Mouse (Mus musculus): Measurements from ENCODE around the gene Ptprm.

DNA sequence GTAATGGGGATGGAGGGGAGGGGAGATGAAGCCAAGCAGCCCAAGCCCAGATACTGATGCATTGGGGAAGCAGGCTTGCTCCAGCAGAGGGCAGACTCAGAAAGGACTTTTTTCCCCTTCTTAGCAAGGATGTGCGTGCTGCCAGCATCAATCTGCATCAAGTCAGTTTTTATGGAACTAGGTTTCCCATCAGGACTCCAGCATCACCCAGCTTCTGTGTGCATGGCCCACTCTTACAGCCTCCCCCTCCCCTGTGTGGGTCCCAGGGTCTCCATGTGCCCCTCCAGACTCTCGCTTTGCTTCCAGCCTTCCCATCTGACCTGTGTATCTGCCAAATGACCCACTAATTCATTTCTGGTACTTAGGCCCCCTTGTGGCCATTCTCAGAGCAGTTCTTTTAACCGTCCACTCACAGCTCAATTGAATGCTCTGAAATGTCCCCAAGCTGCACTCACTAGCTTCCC lies 599.0 kb downstream of the Ptprm start:
- TF ChIP-seq TAL1 (IDR thresholded peaks at IDR 0.05; ENCODE audit: low read length), result no peak
- no peak for TF ChIP-seq GATA1 (IDR thresholded peaks at IDR 0.05; ENCODE audit: low read length)
